Mouse (Mus musculus) T-helper 2 cell (primary cell): ENCODE results near the gene Lrwd1.
"Not testable (repeated sequence)": the region's sequence is repeated elsewhere in the genome, so short reads cannot be mapped to it uniquely, and the experiment has no call there.

Experiments used
- in situ Hi-C: fragments of 300-600 bp; cut with MboI, MseI; formaldehyde crosslinking; loops from one replicate; pipeline ENCODE4 v1.15.1; 2025; ENCODE audit warnings: high pct_unique_total_duplicates

The Lrwd1 gene

GRCm38 (mm10) chr5:136149134-136149576 lies 13.3 kb upstream of the Lrwd1 start:
- in situ Hi-C loops = not testable (repeated sequence)

DNA sequence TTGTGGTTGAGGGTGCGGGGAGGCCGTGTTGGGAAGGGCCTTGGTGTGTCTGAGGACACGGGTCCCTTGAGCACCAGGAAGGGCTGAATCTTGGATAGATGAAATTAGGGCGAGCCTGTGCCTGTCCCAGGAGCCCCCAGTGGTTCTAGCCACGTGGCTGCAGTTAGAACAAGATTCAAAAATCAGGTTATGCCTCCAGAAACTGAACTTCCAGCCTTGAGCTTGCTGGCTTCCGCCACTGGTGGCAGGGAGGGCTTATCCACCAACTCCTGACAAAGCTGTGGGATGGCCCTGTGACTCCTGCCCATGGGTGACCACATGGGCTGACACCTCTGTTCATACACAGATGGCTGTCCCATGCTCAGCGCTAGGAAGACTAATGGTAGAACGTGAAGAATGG lies 11.8 kb upstream of the Lrwd1 start:
- in situ Hi-C loops = no loop called here

- in situ Hi-C loops = no loop called here
Measured at GRCm38 (mm10) chr5:136146936-136147335, 11.1 kb upstream of the Lrwd1 start.

DNA sequence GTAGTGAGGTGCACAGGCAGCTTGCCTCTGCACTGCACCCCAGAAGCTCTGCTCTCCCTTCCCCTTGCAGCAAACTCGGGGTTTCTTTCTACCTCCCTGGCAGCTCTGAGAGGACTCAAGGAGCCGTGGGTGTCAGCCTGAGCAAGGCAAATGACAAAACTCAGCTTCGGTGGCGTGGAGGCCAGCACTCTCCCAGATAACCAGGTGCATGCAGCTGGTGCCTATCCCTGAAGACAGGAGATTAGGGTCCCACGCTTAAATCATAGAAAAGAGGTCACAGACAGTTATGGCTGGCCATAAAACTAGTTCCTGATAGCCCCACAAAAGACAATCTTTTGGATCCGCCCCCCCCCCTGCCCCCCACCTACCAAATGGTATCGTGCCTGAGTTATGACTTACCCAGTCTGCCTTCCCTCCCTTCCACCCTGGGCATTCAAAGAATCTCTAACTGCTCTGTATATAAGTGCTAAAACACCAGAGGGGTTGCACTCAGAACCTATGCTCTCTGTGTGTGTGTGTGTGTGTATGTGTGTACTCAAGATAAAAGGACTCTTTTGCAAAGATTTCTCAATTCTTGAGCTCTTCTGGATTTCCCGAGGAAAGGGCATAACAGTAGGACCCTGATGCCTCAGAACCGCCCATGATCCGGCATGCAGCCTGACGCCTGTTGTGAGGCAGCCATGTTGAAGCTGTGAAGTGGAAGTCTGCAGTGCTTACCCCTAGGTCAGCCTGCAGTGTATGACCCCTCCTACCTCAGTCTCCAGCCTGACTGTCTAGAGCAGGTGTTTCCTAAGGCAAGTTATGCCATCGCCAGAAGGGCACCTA lies 8.9 kb upstream of the Lrwd1 start:
- in situ Hi-C loops = no loop called here

- in situ Hi-C loops = no loop called here
Measured at GRCm38 (mm10) chr5:136143161-136143755, 7.4 kb upstream of the Lrwd1 start.

- in situ Hi-C loops = no loop called here
Measured at GRCm38 (mm10) chr5:136142746-136143145, 6.9 kb upstream of the Lrwd1 start.

DNA sequence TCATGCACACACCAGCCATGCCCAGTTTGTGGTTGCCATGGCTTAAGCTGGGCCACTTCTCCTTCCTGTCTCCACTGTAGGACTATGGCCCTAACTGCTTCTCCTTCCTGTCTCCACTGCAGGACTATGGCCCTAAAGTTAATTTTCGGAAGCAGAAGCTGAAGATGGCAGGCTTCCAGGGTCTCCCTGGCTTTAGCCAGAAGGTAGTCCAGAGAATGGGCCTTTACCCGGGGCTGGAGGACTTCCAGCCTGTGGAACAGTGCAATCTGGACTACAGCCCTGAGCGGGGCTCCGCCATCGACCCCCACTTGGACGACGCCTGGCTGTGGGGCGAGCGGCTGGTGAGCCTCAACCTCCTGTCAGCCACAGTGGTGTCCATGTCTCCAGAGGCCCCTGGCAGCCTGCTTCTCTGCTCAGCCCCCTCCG lies 4.2 kb upstream of the Lrwd1 start:
- in situ Hi-C loops = no loop called here

DNA sequence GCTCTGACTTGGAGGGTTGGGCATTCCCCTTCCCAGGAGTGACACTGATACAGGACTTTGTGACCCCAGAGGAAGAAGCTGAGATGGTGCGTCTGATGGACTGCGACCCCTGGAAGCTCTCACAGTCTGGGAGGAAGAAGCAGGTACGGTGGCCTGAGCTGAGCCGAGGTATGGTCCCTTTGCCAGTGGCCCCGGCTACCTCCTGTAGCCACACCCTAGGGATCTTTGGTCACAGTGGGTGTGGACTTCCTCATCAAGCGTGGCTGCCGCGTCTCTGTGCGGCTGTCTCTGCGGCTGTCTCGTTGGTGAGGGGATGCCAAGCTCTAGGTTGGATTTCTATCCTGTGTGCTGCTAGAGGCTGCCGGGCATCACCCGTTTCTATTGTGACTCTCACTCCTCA lies 3.5 kb upstream of the Lrwd1 start:
- in situ Hi-C loops = loop anchor here (10.0 kb wide), 1 partner anchor 905 kb away; the partner anchor contains the start of gene Ap1s1

GRCm38 (mm10) chr5:136137658-136138274 lies 1.9 kb upstream of the Lrwd1 start:
- in situ Hi-C loops = loop anchor here (10.0 kb wide), 1 partner anchor 907 kb away; the partner anchor contains the start of gene Ap1s1

- in situ Hi-C loops = loop anchor here (10.0 kb wide), 1 partner anchor 908 kb away; the partner anchor contains the start of gene Ap1s1
Measured at GRCm38 (mm10) chr5:136136292-136136990, 567 bp upstream of the Lrwd1 start.

DNA sequence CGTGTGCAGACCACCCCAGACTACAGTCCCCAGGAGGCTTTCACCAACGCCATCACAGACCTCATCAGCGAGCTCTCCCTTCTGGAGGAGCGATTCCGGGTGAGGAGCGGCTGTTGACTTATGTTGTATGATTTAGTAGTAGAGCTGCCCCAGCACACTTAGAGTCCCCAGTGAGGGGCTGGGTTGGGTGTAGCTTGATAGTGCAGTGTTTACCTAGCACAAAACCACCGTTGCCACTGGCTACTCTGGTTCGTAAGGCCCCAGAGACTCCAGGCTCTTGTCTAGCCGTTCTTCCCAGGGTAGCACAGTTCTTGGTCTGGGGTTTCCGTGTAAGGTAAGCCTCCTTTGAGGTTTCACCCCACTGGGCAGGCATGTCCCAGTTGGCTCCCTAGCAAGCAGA lies 13.7 kb downstream of the Lrwd1 start:
- in situ Hi-C loops = no loop called here

GRCm38 (mm10) chr5:136116784-136117112 lies 19.1 kb downstream of the Lrwd1 start:
- in situ Hi-C loops = no loop called here

GRCm38 (mm10) chr5:136115891-136116783 lies 19.7 kb downstream of the Lrwd1 start, which contains the start of gene Polr2j:
TSS of gene Polr2j (plus strand) at chr5:136116631.
- in situ Hi-C loops = no loop called here

DNA sequence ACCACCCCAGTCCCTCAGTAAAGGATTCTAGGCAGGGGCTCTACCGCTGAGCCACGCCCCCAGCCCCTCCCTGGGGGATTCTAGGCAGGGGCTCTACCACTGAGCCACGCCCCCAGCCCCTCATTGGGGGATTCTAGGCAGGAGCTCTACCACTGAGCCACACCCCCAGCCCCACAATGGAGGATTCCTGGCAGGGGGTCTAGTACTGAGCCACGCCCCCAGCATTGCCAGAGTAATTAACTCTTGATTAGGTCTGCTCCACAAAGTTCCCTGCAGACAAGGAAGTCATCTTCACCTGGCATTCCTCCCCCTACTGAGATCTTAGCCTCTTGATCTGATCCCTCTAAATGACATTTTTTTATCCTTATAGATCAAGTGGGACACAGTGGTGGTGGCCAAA lies 22.3 kb downstream of the Lrwd1 start:
- in situ Hi-C loops = not testable (repeated sequence)

- in situ Hi-C loops = no loop called here
Measured at GRCm38 (mm10) chr5:136109042-136109441, 26.8 kb downstream of the Lrwd1 start.

DNA sequence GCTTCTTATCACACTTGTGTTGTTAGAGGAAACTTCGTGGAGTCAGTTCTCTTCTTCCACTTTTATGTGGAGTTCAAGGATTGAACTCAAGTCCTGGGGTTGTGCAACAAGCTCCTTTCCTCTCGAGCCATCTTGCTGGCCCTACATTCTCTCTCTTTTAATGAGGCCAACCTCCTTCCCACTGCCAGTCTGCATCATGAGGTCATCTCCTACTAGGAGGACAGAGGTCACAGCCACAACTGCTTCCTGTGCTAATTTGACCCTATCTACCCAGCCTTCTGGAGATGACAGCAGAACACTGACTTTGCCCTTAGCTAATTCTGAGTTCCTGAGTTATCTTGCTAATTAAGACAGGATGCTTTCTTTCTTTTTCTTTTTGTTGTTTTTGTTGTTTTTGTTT lies 27.4 kb downstream of the Lrwd1 start:
- in situ Hi-C loops = no loop called here

- in situ Hi-C loops = no loop called here
Measured at GRCm38 (mm10) chr5:136104511-136104910, 31.4 kb downstream of the Lrwd1 start.

DNA sequence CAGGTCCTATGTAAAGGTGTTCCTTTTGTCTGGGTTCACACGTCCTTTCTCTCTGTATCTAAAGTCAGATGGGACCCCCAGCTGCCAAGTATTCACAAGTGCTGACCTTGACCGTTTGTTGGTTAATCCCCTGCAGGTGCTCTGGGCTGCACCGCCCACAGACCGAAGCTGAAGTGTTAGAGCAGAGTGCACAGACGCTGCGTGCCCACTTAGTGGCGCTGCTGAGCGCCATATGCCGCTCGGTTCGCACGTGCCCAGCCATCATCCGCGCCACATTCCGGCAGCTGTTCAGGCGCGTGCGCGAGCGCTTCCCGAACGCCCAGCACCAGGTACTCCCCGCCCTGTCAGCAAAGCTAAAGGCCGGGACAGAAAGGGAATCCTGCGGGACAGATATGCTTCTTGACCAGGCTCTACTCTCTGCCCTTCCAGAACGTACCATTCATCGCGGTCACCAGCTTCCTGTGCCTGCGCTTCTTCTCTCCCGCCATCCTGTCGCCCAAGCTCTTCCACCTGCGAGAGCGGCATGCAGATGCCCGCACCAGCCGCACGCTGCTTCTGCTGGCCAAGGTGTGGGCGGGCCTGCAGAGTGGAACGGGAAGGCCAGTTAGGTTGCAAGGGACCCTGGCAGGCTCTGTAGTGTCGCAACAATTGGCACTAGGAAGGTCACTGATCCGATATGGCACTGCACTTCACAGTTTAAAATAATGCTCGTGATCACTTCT lies 33.6 kb downstream of the Lrwd1 start:
- in situ Hi-C loops = no loop called here

DNA sequence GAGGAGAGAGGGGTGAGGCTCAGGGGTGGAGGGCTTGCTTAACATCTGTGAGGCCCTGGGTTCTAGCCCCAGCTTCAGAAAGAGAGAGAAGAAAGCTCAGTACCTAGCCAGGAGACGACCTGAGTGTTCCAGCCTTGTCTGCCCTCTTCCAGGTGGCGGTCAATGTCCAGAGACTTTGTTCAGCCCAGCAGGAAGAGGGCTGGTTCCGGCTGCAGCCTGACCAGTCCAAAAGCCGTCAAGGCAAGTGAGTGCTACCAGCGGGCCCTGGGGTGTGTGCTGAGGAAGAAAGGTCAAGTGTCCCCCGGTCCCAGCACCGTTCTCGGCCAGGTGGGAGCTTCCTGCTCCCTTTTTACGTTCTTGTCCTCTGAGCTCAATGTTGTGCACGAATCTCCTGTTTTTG lies 37.3 kb downstream of the Lrwd1 start:
- in situ Hi-C loops = no loop called here

GRCm38 (mm10) chr5:136095089-136095488 lies 40.8 kb downstream of the Lrwd1 start:
- in situ Hi-C loops = no loop called here
